Mouse (Mus musculus): ENCODE results near the gene Cckbr.

DNA sequence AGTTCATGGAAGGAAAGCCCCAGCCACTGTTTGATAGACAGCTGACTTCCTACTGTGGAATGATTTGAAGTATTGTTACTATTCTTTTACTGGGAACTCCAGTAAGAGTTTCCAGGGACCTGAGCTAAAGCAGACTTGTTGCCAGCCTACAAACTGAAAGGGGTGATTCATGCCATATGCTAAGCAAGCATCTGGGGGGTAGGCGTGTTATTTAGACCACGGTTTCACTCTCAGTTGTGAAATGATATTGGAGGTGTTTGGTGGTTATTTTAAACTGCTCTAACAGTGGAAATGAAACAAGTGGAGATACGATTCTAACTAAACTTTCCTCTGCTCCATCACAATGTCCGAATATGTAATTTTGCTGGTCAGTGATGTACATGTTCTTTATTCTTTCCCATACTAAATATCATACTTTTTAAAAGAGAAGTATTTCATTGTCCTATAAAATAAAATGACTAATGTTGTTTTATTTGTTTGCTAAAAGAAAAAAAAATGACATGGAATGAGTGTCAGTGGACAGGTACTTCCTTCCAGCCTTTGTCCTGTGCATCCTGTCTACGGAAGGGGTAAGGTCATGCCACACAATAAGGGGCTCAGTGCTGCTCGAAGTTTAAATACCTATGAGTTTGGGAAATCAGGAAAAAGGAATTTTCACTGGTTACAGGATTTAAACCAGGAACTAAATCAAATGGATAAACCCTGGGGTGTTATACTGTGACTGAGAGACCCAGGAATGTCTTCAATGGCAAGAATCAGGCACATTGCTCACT lies 61.8 kb downstream of the Cckbr start:
- TF ChIP-seq POLR2A (IDR thresholded peaks at IDR 0.05; ENCODE audit: insufficient read length, low read depth) (no peak), TCF12 (IDR thresholded peaks at IDR 0.05; ENCODE audit: insufficient read depth, poor library complexity, severe bottlenecking) (no peak), MYOG (IDR thresholded peaks at IDR 0.05; ENCODE audit: control insufficient read depth in 1 of 3, insufficient read depth in 1 of 3, insufficient read length in 2 of 3, low read depth in 2 of 3) (no peak), MYOD1 (IDR thresholded peaks at IDR 0.05; ENCODE audit: control insufficient read depth in 1 of 3, insufficient read length in 2 of 3, low read depth in 2 of 3) (no peak), MAX (IDR thresholded peaks at IDR 0.05; ENCODE audit: low read depth) (no peak), USF1 (IDR thresholded peaks at IDR 0.05; ENCODE audit: low read depth) (no peak)
